Mouse (Mus musculus) adrenal gland, postnatal 36 days (tissue): Measurements from ENCODE around the gene Gtf2h5. TPM values are rescaled to one million over a fixed set of nuclear protein-coding genes. Genes with fewer than 3 reads are reported as not detected.

Experiments
- DNase-seq, 2 experiments: peaks; one replicate each; pipeline ENCODE4 v3.0.0; 2021; ENCODE audit warnings: mixed read lengths in 1 of 2
- long read RNA-seq, 2 experiments: library from polyadenylated mRNA; stranded (forward); transcript quantifications; one replicate each; pipeline ENCODE4 v2.0.0; 2021; ENCODE audit warnings: borderline sequencing depth in 2 of 2
- total RNA-seq, 2 experiments: library from RNA; stranded (reverse); gene quantifications; 2 replicates each; pipeline ENCODE4 v1.2.3; 2021

The Gtf2h5 gene
- 10 to 100 TPM; 86.7 to 90.8 TPM for total RNA-seq
- long read RNA-seq, experiment 1, transcript Gtf2h5-201 (3 exons, 2,245 nt) = major isoform, 166 of 180 reads
- long read RNA-seq, experiment 1, partial matches to known transcripts = 0 of 180 reads
- long read RNA-seq, experiment 1, other reads (novel, unspliced or antisense) = 12 of 180 reads
- long read RNA-seq, experiment 2, transcript Gtf2h5-201 (3 exons, 2,245 nt) = major isoform, 71 of 77 reads
- long read RNA-seq, experiment 2, partial matches to known transcripts = 3 of 77 reads
- long read RNA-seq, experiment 2, other reads (novel, unspliced or antisense) = 1 of 77 reads

GRCm38 (mm10) chr17:6079287-6080122 is at the start of gene Gtf2h5, which contains the start of gene Serac1:
TSS of gene Gtf2h5 (plus strand) at chr17:6079786.
TSS of gene Serac1 (minus strand) at chr17:6079741.
- peak; percentile 99 for DNase-seq

DNA sequence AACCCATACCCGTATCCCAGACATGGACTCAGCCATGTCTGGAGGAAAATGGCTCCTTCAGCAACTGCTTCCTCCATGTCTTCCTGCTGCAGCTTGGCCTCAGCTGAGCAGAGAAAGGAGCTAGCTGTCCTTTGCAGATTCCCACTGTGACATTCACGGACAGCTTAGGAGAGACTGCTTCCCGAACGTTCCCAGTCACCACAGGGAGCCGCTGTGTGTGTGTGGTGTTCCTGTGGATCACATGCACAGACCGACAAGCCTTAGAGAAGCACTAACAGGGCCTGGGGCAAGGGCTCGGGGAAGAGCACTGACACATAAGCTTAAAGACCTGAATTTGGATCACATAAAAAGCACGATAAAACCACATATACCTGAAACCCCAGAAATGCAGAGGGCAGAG is 43.9 kb upstream of the Gtf2h5 start:
- DNase-seq = no peak

- no peak for DNase-seq
Measured at GRCm38 (mm10) chr17:6036458-6036857, 43.1 kb upstream of the Gtf2h5 start.

GRCm38 (mm10) chr17:6036872-6037271 is 42.7 kb upstream of the Gtf2h5 start:
- no peak for DNase-seq

DNA sequence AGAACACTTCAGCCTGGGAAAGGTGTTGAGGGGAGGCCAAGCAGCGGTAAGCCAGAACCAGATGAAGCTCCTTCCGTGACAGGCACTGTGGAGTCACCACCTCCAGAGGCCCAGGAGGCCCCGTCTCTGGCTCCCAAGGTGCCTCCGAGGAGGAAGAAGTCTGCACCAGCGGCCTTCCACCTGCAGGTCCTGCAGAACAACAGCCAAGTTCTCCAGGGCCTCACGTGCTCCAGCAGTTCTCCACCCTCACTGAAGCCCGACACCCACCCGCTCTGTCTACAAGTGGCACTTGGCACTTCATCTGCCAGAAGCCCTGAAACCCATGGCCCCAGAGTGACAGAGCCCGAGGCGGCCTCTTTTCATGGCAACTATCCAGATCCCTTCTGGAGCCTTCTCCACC is 42.1 kb upstream of the Gtf2h5 start:
- no peak for DNase-seq

GRCm38 (mm10) chr17:6052801-6053200 is 26.8 kb upstream of the Gtf2h5 start:
- DNase-seq = no peak

DNA sequence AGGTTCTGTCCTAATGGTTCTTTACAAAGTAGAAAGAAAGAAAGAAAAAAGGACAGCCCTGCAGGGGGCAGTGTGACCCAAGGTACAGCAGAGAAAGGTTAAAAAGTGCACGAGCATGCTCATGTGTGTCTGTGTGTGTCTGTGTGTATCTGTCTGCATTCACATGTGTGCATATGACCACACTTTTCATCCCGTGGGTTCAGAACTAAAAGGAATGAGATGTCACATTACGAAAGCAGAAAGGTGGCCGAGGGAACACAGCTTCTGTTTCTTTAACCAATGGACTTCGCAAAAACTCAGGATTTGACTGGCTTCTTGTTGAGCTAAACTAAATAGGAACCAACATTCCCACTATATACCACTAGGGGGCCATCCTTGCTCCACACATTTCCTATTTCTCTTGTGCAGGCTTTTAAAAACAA is 24.6 kb upstream of the Gtf2h5 start:
- peak; percentile 61 to 78 for DNase-seq

GRCm38 (mm10) chr17:6062793-6063192 is 16.8 kb upstream of the Gtf2h5 start:
- no peak for DNase-seq

DNA sequence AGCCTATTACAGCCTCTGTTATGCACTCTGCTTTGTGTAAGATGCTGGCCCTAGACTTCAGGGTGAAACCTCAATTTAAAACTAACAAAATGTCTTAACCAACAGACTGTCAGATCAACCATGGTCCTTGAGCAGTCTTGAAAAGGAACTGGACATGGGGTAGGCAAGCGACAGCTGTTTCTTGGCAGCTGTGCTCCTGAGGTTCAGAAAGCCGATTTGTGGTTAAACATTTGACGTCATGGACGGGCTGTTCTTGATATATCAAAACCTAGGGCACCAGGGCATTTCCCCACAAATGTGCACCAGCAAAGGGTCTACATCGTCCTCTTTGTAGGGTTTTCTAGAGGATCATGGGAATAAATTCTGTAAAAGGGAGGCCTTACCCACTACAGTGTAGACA is 16.1 kb upstream of the Gtf2h5 start:
- no peak for DNase-seq

DNA sequence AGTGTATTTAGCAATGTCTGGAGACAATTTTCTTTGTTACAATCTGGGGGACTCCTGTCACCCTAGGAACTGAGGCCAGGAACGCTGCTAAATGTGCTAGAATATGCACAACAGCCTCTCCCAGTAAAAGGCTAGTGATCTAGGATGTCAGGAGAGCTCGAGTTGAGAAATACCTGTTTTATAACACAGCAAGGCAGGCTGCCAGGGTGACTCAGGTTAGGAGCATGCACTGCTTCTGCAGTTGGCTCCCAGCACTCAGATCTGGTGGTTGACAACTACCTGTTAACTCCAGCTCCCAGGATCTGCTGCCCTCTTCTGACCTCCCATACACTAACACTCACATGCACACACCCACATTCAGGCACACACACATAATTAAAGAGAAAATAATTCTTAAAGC is 13.6 kb upstream of the Gtf2h5 start:
- peak; percentile 68 to 71 for DNase-seq

DNA sequence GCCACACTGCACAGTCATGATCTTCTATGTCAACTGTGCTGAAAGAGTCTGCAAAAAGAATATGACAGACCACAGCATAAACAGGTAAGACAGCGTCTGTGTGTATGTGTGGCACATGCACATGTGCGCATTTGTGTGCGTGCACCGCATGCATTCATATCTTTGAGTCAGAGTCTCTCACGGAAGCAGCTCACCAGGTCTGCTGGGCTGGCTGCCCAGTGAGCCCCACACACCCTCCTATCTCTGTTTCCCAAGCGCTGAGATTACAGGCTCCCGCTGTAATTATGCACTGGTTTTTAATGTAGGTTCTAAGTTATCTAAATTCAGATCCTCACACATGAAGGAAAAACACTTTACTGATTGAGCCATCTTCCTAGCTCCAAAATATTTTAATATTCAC is 12.0 kb upstream of the Gtf2h5 start:
- no peak for DNase-seq

DNA sequence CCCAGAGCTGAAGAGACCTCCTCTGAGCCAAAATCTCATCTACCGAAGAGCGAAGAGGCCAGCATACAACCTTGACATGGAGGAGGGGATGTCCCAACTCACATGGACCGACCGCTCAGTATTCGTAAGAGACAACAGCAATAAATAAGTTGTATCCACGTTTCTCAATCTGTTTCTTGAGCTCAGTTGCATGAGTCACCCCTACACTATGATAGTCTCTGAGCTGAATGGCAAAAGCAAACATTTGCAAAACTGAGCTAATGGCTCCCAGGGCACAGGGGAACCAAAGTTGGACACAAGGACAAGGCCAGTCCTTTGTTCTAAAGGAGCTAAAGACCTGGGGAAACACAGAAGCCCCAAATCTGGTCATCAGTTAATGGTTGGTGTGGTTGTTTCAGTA is 9.7 kb upstream of the Gtf2h5 start:
- peak; percentile 15 to 28 for DNase-seq

DNA sequence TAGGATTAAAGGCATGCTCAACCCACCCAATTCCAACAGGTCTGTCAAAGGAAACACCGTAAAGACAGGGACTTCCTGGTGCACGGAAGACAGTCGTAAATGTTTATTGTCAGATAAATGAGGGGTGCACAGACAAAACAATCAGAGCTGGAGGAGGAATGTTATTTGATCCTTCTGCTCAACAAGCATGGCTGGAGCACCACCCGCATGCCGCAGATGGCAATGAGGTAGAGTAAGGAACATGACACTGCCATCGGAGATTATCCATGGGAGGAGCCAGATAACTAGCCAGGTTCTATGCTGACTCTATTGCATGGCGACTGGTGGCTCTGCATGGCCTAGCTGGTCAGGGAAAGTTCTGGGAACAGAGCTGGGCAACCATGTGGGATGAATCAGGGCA is 6.2 kb upstream of the Gtf2h5 start:
- DNase-seq = no peak

- no peak for DNase-seq
Measured at GRCm38 (mm10) chr17:6083323-6083890, 3.8 kb downstream of the Gtf2h5 start.

- no peak for DNase-seq
Measured at GRCm38 (mm10) chr17:6091604-6092003, 12.0 kb downstream of the Gtf2h5 start.

DNA sequence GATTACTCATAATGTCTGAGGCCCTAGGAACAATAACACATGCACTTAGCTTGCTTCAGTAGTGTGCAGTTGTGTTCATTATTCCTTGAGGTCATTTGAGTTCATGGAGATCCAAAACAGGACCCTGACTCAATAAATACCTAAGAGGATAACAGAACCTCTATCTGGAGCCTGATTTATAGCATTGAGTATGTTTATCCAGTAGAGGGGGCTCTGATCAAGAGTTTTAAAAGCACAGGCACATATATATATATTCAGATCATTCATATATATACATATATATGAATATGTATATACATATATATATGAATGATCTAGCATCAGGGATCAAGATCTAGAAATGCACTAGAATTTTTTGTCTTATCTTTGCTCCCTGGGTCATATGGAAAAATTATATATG is 16.0 kb downstream of the Gtf2h5 start:
- DNase-seq = no peak

DNA sequence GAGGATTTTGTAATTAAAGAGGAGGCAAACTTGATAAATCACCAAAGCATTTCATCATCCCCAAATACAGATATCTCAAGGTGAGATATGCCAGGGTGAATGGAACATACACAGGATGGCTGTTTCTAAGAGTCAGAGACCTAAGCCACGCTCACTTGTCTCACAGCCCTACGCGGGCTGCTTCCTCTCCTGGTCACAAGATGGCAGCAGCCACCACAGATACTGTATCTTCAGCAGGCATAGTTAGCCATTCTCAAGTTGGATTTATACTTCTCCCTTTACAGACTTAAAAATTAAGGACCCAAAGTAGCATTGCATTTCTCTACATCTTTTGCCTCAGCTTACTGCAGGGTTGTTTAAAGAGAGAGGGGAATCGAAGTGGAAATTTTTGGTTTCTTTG is 18.3 kb downstream of the Gtf2h5 start:
- peak; percentile 53 to 71 for DNase-seq

GRCm38 (mm10) chr17:6102287-6102686 is 22.7 kb downstream of the Gtf2h5 start:
- no peak for DNase-seq

DNA sequence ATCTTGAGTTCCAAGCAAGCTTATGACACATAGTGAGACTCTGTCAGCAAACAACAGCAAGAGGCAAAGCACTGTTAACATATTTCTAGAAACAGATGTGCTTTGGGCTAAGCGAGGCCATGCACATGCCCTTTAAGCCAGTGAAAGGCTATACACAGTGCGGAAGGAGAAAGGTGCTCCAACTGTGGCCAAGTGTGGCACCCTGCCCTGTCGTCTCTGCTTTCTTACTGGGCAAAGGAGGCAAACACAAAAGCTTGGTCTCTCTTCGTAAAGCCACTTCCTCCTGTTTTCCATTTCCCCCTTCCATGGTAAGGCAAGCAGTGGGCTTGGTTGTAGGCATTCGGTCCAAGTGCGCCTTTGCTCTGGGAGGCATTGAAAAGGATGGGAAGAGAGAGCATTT is 24.0 kb downstream of the Gtf2h5 start:
- DNase-seq = no peak

- peak; percentile 88 to 92 for DNase-seq
Measured at GRCm38 (mm10) chr17:6106361-6107014, 26.9 kb downstream of the Gtf2h5 start, which contains the start of gene Tulp4. TSS of gene Tulp4 (plus strand) at chr17:6106437.

- peak; percentile 55 to 69 for DNase-seq
Measured at GRCm38 (mm10) chr17:6107015-6107601, 27.5 kb downstream of the Gtf2h5 start.

- DNase-seq = no peak
Measured at GRCm38 (mm10) chr17:6108175-6108574, 28.6 kb downstream of the Gtf2h5 start.
